Mouse (Mus musculus) liver, embryonic 15.5 days (tissue): Measurements from ENCODE around the gene Gm5416. TPM values are rescaled to one million over a fixed set of nuclear protein-coding genes. Genes with fewer than 3 reads are reported as not detected.

Source experiments
- polyA plus RNA-seq: library from polyadenylated mRNA; unstranded; fragments of >200 nt; fragmentation: Nextera tagmentation; extraction: Ambion mirVana; gene quantifications from 2 replicates; pipeline ENCODE4 v1.2.1, GENCODE M21; 2015

Gm5416 gene
- polyA plus RNA-seq, 1 experiment from 2014 or later, result 6.7 TPM

Other genes starting within 250 kb of the Gm5416 start
- 32.6 and 32.9 TPM in 2 replicates for gene Kpna1, start 231.7 kb upstream of the Gm5416 start, polyA plus RNA-seq
- gene Wdr5b, start 169.2 kb upstream of the Gm5416 start, polyA plus RNA-seq, result 2.3 and 2.5 TPM in 2 replicates
- 189 and 192 TPM in 2 replicates for gene Fam162a, start 138.8 kb upstream of the Gm5416 start, polyA plus RNA-seq
- 39.3 and 42.4 TPM in 2 replicates for gene Ccdc58, start 138.7 kb upstream of the Gm5416 start, polyA plus RNA-seq
- 0.03 TPM in 1 of 2 replicates, not detected in the other for gene Csta1, start 79.2 kb upstream of the Gm5416 start, polyA plus RNA-seq
- 56.4 and 66.8 TPM in 2 replicates for gene Stfa2l1, start 53.6 kb upstream of the Gm5416 start, polyA plus RNA-seq
- gene Gm5483, start 26.2 kb upstream of the Gm5416 start, polyA plus RNA-seq, result 193 and 234 TPM in 2 replicates
- gene 2010005H15Rik, start 11.1 kb downstream of the Gm5416 start, polyA plus RNA-seq, result 14.7 and 17.8 TPM in 2 replicates
- 449 and 596 TPM in 2 replicates for gene Stfa1, start 66.5 kb downstream of the Gm5416 start, polyA plus RNA-seq
- gene BC117090, start 123.9 kb downstream of the Gm5416 start, polyA plus RNA-seq, result 1.5 and 1.8 TPM in 2 replicates
- 382 and 487 TPM in 2 replicates for gene BC100530, start 157.3 kb downstream of the Gm5416 start, polyA plus RNA-seq
- 33.2 and 37.7 TPM in 2 replicates for gene Stfa2, start 198.1 kb downstream of the Gm5416 start, polyA plus RNA-seq
- gene Stfa3, start 245.0 kb downstream of the Gm5416 start, polyA plus RNA-seq, result 68.5 and 84.9 TPM in 2 replicates